8 mouse cellular contexts compared by ENCODE assay signal in the genomic region with DNA sequence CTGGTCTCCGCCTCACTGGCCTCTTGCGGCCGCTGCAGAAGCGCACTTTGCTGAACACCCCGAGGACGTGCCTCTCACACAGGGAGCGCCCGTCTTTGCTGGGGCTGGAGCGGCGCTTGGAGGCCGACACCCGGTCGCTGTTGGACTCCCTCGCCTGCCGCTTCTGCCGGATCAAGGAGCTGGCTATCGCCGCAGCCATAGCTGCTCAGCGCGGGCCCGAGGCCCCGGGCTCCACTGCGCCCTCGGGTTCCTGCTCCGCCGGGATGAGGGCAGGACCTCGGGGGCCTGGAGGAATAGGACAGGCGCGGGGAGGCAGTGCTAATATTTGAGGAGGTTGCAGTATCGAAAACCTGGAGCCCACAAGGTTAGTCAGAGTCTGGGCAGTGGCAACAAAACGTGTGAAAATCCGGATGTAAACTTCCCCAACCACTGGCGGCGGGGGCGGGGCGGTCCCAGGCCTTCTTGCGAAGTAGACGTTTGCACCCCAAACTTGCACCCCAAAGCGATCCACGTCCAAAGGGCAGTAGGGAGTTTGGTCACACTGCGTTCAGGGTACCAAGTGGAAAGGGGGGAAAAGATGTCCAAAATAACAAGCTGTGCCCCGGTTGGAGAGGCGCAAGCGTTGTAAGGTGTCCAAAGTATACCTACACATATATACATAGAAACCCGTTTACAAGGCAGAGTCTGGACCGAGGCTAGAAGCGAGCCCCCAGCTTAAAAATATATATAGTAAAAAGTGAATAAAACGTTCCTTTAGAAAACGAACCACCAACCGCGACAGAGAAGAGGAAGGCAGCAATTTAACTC.
A peak's percentile ranks its signal among the peaks of the same experiment; 100 is the strongest.
DNase-seq lines count a peak whose midpoint lies in the region; ATAC-seq lines count a peak whose summit lies in the region.

No protein-coding gene starts in this region.

- WGBS in limb, embryonic 13.5 days = under 1% methylated on average over 51 of the region's 51 CpGs
- under 1% methylated on average over 51 of the region's 51 CpGs for WGBS in neural tube, embryonic 13.5 days

- H3K9ac ChIP-seq in limb, embryonic 13.5 days = peak overlapping the region; percentile 78
- peak overlapping the region; percentile 87 for H3K9ac ChIP-seq in neural tube, embryonic 13.5 days

- peaks cover 54% of the 10 kb centered on the region for H3K27me3 ChIP-seq in limb, embryonic 13.5 days
- peaks cover 26% of the 10 kb centered on the region for H3K27me3 ChIP-seq in neural tube, embryonic 13.5 days

- peak overlapping the region; percentile 76 for H3K4me3 ChIP-seq in limb, embryonic 13.5 days
- H3K4me3 ChIP-seq in neural tube, embryonic 13.5 days = peak overlapping the region; percentile 79

- H3K4me1 ChIP-seq in limb, embryonic 13.5 days = peaks cover 10% of the 10 kb centered on the region; the same call in 1 of the 2 replicates
- peaks cover 26% of the 10 kb centered on the region for H3K4me1 ChIP-seq in neural tube, embryonic 13.5 days (replicated peaks)

- H3K4me2 ChIP-seq in limb, embryonic 13.5 days (replicated peaks) = peak overlapping the region; percentile 97
- peak overlapping the region; percentile 92 for H3K4me2 ChIP-seq in neural tube, embryonic 13.5 days

- peak; percentile 30 for ATAC-seq in limb, embryonic 13.5 days (ENCODE audit: low FRiP score, low read depth)
- peak; percentile 48 for ATAC-seq in neural tube, embryonic 13.5 days (ENCODE audit: low read depth)
- ATAC-seq in erythroblast, adult 5-6 weeks (replicated peaks; ENCODE audit: low FRiP score, poor library complexity, severe bottlenecking) = no peak

- no peaks in the 10 kb centered on the region for H3K36me3 ChIP-seq in limb, embryonic 13.5 days
- no peaks in the 10 kb centered on the region for H3K36me3 ChIP-seq in neural tube, embryonic 13.5 days

- peak; percentile 37 for DNase-seq in gastrocnemius, postnatal 10 days
- DNase-seq in gastrocnemius, postnatal 25 days = no peak
- peak; percentile 43 for DNase-seq in R1 (ENCODE audit: low read depth, low spot score)
- peak; percentile 56 for DNase-seq in embryo, embryonic 10.5 days (ENCODE audit: low spot score)
- DNase-seq in heart, postnatal 4 days = peak; percentile 32

- H3K27ac ChIP-seq in limb, embryonic 13.5 days = peak overlapping the region; percentile 64; the same call in 1 of the 2 replicates
- H3K27ac ChIP-seq in neural tube, embryonic 13.5 days (replicated peaks) = peak overlapping the region; percentile 90

- no peaks in the 10 kb centered on the region for H3K9me3 ChIP-seq in limb, embryonic 13.5 days
- no peaks in the 10 kb centered on the region for H3K9me3 ChIP-seq in neural tube, embryonic 13.5 days
